8 mouse cellular contexts compared by ENCODE assay signal in genomic region chr14:54479451-54479920, GRCm38 (mm10). TPM values are rescaled to one million over a fixed set of nuclear protein-coding genes. Genes with fewer than 3 reads are reported as not detected.
DNase-seq lines count a peak whose midpoint lies in the region; ATAC-seq and TF ChIP-seq lines count a peak whose summit lies in the region.

No protein-coding gene starts in this region.

- WGBS in heart, embryonic 12.5 days, result 1% methylated on average over 40 of the region's 40 CpGs
- WGBS in hindbrain, embryonic 11.5 days, result 1% methylated on average over 40 of the region's 40 CpGs
- 2% methylated on average over 40 of the region's 40 CpGs for WGBS in limb, embryonic 13.5 days

- DNase-seq in heart, adult 8-10 months (ENCODE audit: low spot score), result no peak
- DNase-seq in brain, embryonic 14.5 days (ENCODE audit: low read depth), result peak; percentile 45
- DNase-seq in hindbrain, embryonic 11.5 days (ENCODE audit: low spot score), result peak; percentile 63
- peak; percentile 61 for DNase-seq in naive thymus-derived CD4-positive, alpha-beta T cell, adult 2 months (ENCODE audit: low read depth)
- no peak for DNase-seq in frontal cortex, postnatal 10 days (ENCODE audit: low spot score in 2 of 2)
- DNase-seq in c-Kit-positive CD71-positive TER-119-positive erythroid progenitor cells, embryonic 14.5 days (ENCODE audit: low spot score), result no peak

- no peaks in the 10 kb centered on the region for H3K9me3 ChIP-seq in heart, embryonic 12.5 days (replicated peaks)
- no peaks in the 10 kb centered on the region for H3K9me3 ChIP-seq in hindbrain, embryonic 11.5 days (ENCODE audit: control insufficient read depth, low read length)
- no peaks in the 10 kb centered on the region for H3K9me3 ChIP-seq in limb, embryonic 13.5 days

- H3K9ac ChIP-seq in heart, embryonic 12.5 days, result peak overlapping the region; percentile 69
- H3K9ac ChIP-seq in hindbrain, embryonic 11.5 days (ENCODE audit: low read depth, low read length), result peak overlapping the region; percentile 45
- peak overlapping the region; percentile 63 for H3K9ac ChIP-seq in limb, embryonic 13.5 days

- H3K36me3 ChIP-seq in heart, embryonic 12.5 days, result no peaks in the 10 kb centered on the region
- H3K36me3 ChIP-seq in hindbrain, embryonic 11.5 days (ENCODE audit: control insufficient read depth, insufficient read depth, low read length), result no peaks in the 10 kb centered on the region
- H3K36me3 ChIP-seq in limb, embryonic 13.5 days, result no peaks in the 10 kb centered on the region

- peaks cover 30% of the 10 kb centered on the region for H3K27me3 ChIP-seq in heart, embryonic 12.5 days (replicated peaks)
- H3K27me3 ChIP-seq in hindbrain, embryonic 11.5 days (ENCODE audit: control insufficient read depth, insufficient read depth, low read length), result peaks cover 2% of the 10 kb centered on the region; the same call in 1 of the 2 replicates
- H3K27me3 ChIP-seq in limb, embryonic 13.5 days, result peaks cover 48% of the 10 kb centered on the region

- H3K27ac ChIP-seq in heart, embryonic 12.5 days (ENCODE audit: poor library complexity, severe bottlenecking), result no peak overlapping the region
- 0 out of 2 replicates have a peak overlapping the region, but pooled peaks have one; percentile 33 for H3K27ac ChIP-seq in hindbrain, embryonic 11.5 days (ENCODE audit: low read depth, low read length)
- no peak overlapping the region for H3K27ac ChIP-seq in limb, embryonic 13.5 days

- peaks cover 24% of the 10 kb centered on the region for H3K4me1 ChIP-seq in heart, embryonic 12.5 days (replicated peaks)
- H3K4me1 ChIP-seq in hindbrain, embryonic 11.5 days (replicated peaks; ENCODE audit: control insufficient read depth, insufficient read depth, low read length), result peaks cover 4% of the 10 kb centered on the region; the same call in 1 of the 2 replicates
- peaks cover 19% of the 10 kb centered on the region for H3K4me1 ChIP-seq in limb, embryonic 13.5 days

- peak overlapping the region; percentile 83 for H3K4me2 ChIP-seq in heart, embryonic 12.5 days
- peak overlapping the region; percentile 60 for H3K4me2 ChIP-seq in hindbrain, embryonic 11.5 days (replicated peaks; ENCODE audit: low read depth, low read length)
- peak overlapping the region; percentile 86 for H3K4me2 ChIP-seq in limb, embryonic 13.5 days (replicated peaks)

- ATAC-seq in heart, embryonic 12.5 days (ENCODE audit: insufficient number of reproducible peaks, low FRiP score), result no peak
- no peak for ATAC-seq in hindbrain, embryonic 11.5 days (ENCODE audit: low FRiP score)
- ATAC-seq in limb, embryonic 13.5 days (ENCODE audit: low FRiP score, low read depth), result no peak

- no peak for TF ChIP-seq CTCF in brain, embryonic 14.5 days (IDR thresholded peaks at IDR 0.05; ENCODE audit: borderline replicate concordance, extremely low read depth, insufficient read depth, insufficient read length)

- no peak for TF ChIP-seq POLR2A in brain, embryonic 14.5 days (IDR thresholded peaks at IDR 0.05; ENCODE audit: borderline replicate concordance, extremely low read depth, insufficient read depth, insufficient read length, poor library complexity, severe bottlenecking)

- peak overlapping the region; percentile 55 for H3K4me3 ChIP-seq in heart, embryonic 12.5 days
- H3K4me3 ChIP-seq in hindbrain, embryonic 11.5 days (ENCODE audit: low read depth, low read length), result peak overlapping the region; percentile 28
- H3K4me3 ChIP-seq in limb, embryonic 13.5 days, result peak overlapping the region; percentile 53

RNA-seq across cellular contexts. Expression of gene Rem2, which starts 3.6 kb away (rescaled TPM):
- polyA plus RNA-seq in heart, embryonic 12.5 days (2016; fragmentation: Nextera tagmentation; extraction: Ambion mirVana), result 1.9 and 2.4 TPM in 2 replicates
- not detected for total RNA-seq in heart, adult 8-10 months (2022)
- polyA plus RNA-seq in brain, embryonic 14.5 days (2012; rRNA removed), result 24.7 and 31.3 TPM in 2 replicates
- polyA plus RNA-seq in hindbrain, embryonic 11.5 days (2014; fragmentation: Nextera tagmentation; extraction: Ambion mirVana), result 37.3 and 40.0 TPM in 2 replicates
- 2.8 and 3.2 TPM in 2 replicates for polyA plus RNA-seq in limb, embryonic 13.5 days (2015; fragmentation: Nextera tagmentation; extraction: Ambion mirVana)

RNA-seq across cellular contexts. Expression of gene Lrp10, which starts 15.5 kb away (rescaled TPM):
- polyA plus RNA-seq in heart, embryonic 12.5 days (2016; fragmentation: Nextera tagmentation; extraction: Ambion mirVana), result 50.3 and 55.8 TPM in 2 replicates
- 10 to 100 TPM; 45.5 to 62.2 (median 50.7) TPM for total RNA-seq in heart, adult 8-10 months (2022)
- polyA plus RNA-seq in brain, embryonic 14.5 days (2012; rRNA removed), result 39.6 and 41.5 TPM in 2 replicates
- polyA plus RNA-seq in hindbrain, embryonic 11.5 days (2014; fragmentation: Nextera tagmentation; extraction: Ambion mirVana), result 19.7 and 19.9 TPM in 2 replicates
- polyA plus RNA-seq in limb, embryonic 13.5 days (2015; fragmentation: Nextera tagmentation; extraction: Ambion mirVana), result 31.0 and 34.4 TPM in 2 replicates

RNA-seq across cellular contexts. Expression of gene Prmt5, which starts 37.8 kb away (rescaled TPM):
- 63.5 and 65.0 TPM in 2 replicates for polyA plus RNA-seq in heart, embryonic 12.5 days (2016; fragmentation: Nextera tagmentation; extraction: Ambion mirVana)
- total RNA-seq in heart, adult 8-10 months (2022), result 10 to 100 TPM; 29.8 to 34.0 (median 32.1) TPM
- 88.7 and 95.5 TPM in 2 replicates for polyA plus RNA-seq in brain, embryonic 14.5 days (2012; rRNA removed)
- polyA plus RNA-seq in hindbrain, embryonic 11.5 days (2014; fragmentation: Nextera tagmentation; extraction: Ambion mirVana), result 115 and 120 TPM in 2 replicates
- 86.1 and 93.1 TPM in 2 replicates for polyA plus RNA-seq in limb, embryonic 13.5 days (2015; fragmentation: Nextera tagmentation; extraction: Ambion mirVana)

RNA-seq across cellular contexts. Expression of gene Mmp14, which starts 48.1 kb away (rescaled TPM):
- 127 and 129 TPM in 2 replicates for polyA plus RNA-seq in heart, embryonic 12.5 days (2016; fragmentation: Nextera tagmentation; extraction: Ambion mirVana)
- total RNA-seq in heart, adult 8-10 months (2022), result 10 to 100 TPM in 2 of 4 experiments, 1 to 10 TPM in 2; 7.4 to 12.1 (median 9.2) TPM
- polyA plus RNA-seq in brain, embryonic 14.5 days (2012; rRNA removed), result 80.4 and 83.8 TPM in 2 replicates
- 71.2 and 73.1 TPM in 2 replicates for polyA plus RNA-seq in hindbrain, embryonic 11.5 days (2014; fragmentation: Nextera tagmentation; extraction: Ambion mirVana)
- 198 and 204 TPM in 2 replicates for polyA plus RNA-seq in limb, embryonic 13.5 days (2015; fragmentation: Nextera tagmentation; extraction: Ambion mirVana)

RNA-seq across cellular contexts. Expression of gene Mrpl52, which starts 52.8 kb away (rescaled TPM):
- 284 and 290 TPM in 2 replicates for polyA plus RNA-seq in heart, embryonic 12.5 days (2016; fragmentation: Nextera tagmentation; extraction: Ambion mirVana)
- 100 to 1,000 TPM; 118 to 126 (median 121) TPM for total RNA-seq in heart, adult 8-10 months (2022)
- polyA plus RNA-seq in brain, embryonic 14.5 days (2012; rRNA removed), result 186 and 230 TPM in 2 replicates
- 206 and 231 TPM in 2 replicates for polyA plus RNA-seq in hindbrain, embryonic 11.5 days (2014; fragmentation: Nextera tagmentation; extraction: Ambion mirVana)
- 224 and 233 TPM in 2 replicates for polyA plus RNA-seq in limb, embryonic 13.5 days (2015; fragmentation: Nextera tagmentation; extraction: Ambion mirVana)

Comparison
In these comparisons a context has a peak if more than half of its experiments do, and no peak if none do; other contexts are left out.
1. DNase-seq: peak in brain, embryonic 14.5 days (single experiment), hindbrain, embryonic 11.5 days (single experiment) and naive thymus-derived CD4-positive, alpha-beta T cell, adult 2 months (single experiment); none in heart, adult 8-10 months (single experiment), frontal cortex, postnatal 10 days (0 of 2) and c-Kit-positive CD71-positive TER-119-positive erythroid progenitor cells, embryonic 14.5 days (single experiment).
2. Peak in every context shown above with its lines, with median percentiles within 50 percentile points of each other: H3K4me2 ChIP-seq, H3K4me3 ChIP-seq and H3K9ac ChIP-seq.